Mouse (Mus musculus): ENCODE data around the gene Plekhg1.

GRCm38 (mm10) chr10:3978792-3979488 lies 238.8 kb downstream of the Plekhg1 start:
- TF ChIP-seq GATA1 (IDR thresholded peaks at IDR 0.05; ENCODE audit: borderline replicate concordance, low read length) (no peak), FLI1 (IDR thresholded peaks at IDR 0.05; ENCODE audit: low read length) (no peak)

All from megakaryocyte, embryonic 14.5 days (primary cell).